Mouse (Mus musculus): Measurements from ENCODE around the gene Camkmt.

Gene Camkmt

GRCm38 (mm10) chr17:85089621-85090020, 731 bp upstream of the Camkmt start:
- DNase-seq (ENCODE audit: low spot score): no peak

DNA sequence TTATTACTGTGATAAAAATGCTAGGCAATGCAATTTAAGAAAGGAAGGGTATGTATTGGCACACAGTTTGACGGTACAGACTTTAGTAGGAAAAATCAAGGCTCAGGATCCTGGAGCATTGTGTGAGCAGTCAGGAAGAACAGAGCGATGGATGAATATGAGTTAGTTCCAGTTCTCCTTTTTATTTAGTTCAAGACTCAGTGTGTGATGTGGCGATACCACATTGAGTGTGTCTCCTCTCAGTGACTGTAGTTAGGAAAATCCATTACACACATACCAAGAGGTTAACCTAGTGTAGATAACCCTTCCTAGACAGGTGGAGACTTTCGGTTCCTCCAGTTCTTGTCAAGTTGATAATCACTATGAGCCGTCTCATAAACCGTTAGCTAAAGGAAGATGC, 1.4 kb downstream of the Camkmt start:
- DNase-seq (ENCODE audit: low spot score): no peak

- no peak for DNase-seq (ENCODE audit: low spot score)
Measured at GRCm38 (mm10) chr17:85096396-85096795, 6.0 kb downstream of the Camkmt start.

DNA sequence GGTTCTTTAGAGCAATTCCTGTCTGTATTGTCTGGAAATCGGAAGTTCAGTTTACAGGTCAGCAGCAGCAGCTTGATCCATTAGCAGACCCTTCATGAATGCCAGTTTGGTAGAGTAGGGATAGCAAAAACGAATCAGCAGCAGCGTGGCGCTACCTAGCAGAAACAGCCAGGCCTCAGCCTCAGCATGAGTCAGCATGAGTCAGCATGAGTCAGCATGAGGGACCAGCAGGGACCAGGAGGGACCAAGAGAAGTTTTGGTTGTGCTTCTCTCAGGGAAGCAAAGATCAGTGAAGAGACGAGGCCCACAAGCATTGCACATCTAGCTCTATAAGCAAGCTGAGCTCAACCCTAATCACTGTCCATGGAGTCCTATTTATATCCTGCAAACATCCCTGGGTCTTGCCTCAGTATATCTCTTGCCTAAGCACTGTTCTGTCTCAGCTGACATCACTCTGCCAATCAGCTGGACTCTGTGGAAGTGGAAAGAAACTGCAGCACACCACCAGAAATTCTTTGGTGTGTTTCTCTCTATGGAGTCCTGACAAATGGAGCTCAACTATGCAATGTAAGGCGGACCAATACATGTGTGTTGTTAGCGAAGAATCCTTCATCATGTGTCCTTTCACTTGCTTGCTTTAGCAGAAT, 8.4 kb downstream of the Camkmt start:
- no peak for DNase-seq (ENCODE audit: low spot score)

GRCm38 (mm10) chr17:85100232-85100631, 9.9 kb downstream of the Camkmt start:
- no peak for DNase-seq (ENCODE audit: low spot score)

DNA sequence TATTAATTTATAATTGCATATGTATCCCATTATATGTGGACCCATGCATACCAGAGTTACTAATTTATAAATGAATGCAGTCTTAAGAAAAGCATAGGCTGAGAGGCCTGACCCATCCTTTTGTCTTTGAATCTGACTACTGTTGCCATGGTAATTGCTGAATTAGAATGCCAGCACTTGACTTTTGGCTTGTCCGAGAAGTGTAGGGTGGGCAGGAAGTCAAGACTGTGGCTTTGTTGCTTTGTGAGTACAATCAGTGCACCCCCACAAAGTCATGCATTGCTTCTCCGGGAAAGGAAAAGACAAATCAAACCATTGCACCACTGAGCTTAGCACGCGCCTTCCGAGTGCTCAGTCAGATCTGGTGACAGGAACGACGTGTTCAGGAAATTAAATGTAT, 11.4 kb downstream of the Camkmt start:
- no peak for DNase-seq (ENCODE audit: low spot score)

- DNase-seq (ENCODE audit: low spot score): no peak
Measured at GRCm38 (mm10) chr17:85103310-85103709, 13.0 kb downstream of the Camkmt start.

DNA sequence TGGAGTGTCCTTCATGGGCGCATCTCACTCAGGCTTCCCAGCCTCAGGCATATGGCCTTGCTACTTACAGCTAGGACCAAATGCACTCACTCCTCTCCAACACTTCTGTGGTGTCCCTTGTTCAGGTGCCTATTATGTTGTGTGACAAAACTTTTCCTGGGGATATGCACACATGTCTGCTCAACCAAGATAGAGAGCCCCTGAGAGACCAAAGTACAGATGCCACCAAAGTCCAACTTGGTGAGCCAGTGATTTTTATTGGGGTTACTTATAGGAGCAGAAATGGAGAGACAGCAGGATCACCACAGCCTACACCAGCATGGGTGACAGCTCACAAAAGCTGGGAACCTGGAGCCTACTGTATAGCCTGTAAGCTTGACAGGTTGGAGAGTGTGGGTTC, 20.3 kb downstream of the Camkmt start:
- no peak for DNase-seq (ENCODE audit: low spot score)

DNA sequence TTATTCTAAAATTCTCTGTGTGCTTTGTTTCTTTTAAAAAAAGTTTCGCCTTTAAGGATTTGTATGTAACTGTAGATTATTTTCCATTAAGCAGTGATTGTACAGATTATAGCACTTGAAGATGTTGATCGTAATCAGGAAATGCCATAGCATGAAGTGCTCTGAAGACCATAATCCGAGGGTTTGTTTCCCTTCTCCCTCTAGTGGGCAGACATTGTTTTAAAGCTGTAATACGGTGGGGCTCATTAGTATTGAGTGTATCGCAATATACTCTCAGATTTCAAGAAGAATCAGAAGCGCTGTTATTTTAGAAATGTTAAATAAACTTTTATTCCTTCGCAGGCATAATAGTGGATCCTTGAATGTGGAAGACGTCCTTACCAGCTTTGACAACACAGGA, 23.1 kb downstream of the Camkmt start:
- no peak for DNase-seq (ENCODE audit: low spot score)

DNA sequence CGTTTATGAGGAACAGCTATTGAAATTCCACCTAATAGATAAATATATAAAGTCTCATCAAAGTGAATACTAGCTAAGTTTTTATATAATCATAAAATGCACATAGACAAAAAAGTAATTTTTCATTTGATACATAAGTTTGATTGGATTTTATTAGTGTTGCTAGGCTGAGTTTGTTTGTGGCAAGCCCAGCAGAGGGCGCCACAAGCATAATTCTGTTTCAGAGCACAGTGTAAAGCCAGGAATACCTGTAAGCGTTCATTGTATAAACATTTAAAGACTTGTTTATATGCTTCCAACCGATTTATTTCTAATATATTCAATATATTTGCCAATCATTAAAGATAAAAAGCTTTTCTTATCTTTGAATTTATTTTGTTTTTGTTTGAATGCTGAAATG, 26.3 kb downstream of the Camkmt start:
- no peak for DNase-seq (ENCODE audit: low spot score)

GRCm38 (mm10) chr17:85138393-85138792, 48.0 kb downstream of the Camkmt start:
- DNase-seq (ENCODE audit: low spot score): no peak

GRCm38 (mm10) chr17:85141621-85142020, 51.3 kb downstream of the Camkmt start:
- no peak for DNase-seq (ENCODE audit: low spot score)

- no peak for DNase-seq (ENCODE audit: low spot score)
Measured at GRCm38 (mm10) chr17:85142495-85143111, 52.3 kb downstream of the Camkmt start.

- no peak for DNase-seq (ENCODE audit: low spot score)
Measured at GRCm38 (mm10) chr17:85144141-85144540, 53.8 kb downstream of the Camkmt start.

DNA sequence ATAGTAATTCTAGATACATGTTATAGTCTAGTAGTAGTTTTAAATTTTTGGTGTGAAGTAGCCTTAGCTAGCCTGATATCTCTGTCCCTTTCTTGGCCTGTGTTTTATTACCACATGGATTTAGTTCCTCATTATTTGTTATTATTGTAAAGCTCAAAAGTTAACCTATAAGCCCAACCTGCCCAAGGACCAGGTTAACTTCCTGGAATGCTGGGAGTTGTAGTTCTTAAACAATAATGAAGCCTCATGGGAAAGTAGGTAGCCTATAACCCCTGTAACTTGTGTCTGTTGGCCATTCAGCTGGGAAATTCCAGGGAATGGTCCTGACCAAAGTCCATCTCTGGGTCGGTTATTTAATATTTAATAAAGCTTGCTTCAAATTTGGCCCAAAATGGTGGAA, 58.0 kb downstream of the Camkmt start:
- no peak for DNase-seq (ENCODE audit: low spot score)

GRCm38 (mm10) chr17:85149211-85149738, 58.9 kb downstream of the Camkmt start:
- DNase-seq (ENCODE audit: low spot score): no peak

DNA sequence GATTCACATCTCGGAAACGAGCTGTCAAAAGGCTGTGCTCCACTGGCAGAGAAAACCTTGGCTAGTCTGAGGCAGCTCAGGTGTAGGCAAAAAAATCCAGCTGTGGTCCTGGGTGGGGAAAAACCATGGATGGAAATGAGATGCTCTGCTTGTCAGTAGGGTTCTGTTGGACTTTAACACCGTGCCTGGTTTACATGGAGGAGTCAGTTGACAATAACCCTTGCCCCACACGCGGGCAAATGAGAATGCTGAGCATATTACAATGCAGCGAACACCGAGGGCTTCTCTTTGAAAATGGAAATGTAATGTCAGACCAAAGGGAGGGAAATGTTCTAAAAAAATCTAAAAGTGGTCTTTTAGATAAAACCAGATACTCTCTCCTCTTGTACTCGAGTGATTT, 60.9 kb downstream of the Camkmt start:
- no peak for DNase-seq (ENCODE audit: low spot score)

DNA sequence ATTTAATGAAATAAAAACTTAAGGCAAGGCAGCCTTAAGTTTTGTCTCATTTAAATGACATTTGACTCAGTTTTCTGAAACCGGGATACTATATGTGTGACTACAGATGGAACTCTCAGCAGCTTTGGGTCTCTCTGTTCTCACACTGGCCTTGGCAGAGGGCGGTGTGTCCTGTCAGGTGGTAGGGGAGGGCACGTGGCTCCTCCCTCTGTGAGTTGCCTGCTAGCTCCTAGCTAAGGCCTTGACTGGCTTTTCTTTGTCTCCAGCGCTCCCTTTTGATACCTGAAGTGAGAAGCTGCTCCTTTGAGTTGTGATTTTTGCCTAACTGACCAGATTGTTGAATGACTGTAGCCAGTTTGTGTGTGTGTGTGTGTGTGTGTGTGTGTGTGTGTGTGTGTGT, 67.8 kb downstream of the Camkmt start:
- DNase-seq (ENCODE audit: low spot score): peak; percentile 8

DNA sequence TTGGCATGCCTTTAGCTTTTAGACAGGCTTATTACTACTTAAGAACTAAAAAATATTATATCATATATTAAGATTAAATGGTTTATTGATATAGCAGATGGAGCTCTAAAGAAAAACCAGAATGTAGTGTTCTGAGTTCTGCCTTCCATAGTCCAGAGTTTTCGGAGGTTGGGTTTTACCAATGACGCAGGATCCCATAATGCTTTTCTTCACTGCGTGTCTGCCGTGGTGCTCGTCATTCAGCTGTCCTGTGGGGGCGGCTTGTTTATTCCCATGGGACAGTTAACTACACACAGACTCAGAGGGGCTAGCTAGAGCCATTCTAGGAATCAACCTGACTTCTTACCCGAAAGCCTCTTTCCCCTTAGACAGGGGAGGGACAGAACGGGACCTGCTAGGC, 69.2 kb downstream of the Camkmt start:
- no peak for DNase-seq (ENCODE audit: low spot score)

- no peak for DNase-seq (ENCODE audit: low spot score)
Measured at GRCm38 (mm10) chr17:85160786-85161185, 70.4 kb downstream of the Camkmt start.

GRCm38 (mm10) chr17:85162569-85163271, 72.4 kb downstream of the Camkmt start:
- DNase-seq (ENCODE audit: low spot score): no peak

DNA sequence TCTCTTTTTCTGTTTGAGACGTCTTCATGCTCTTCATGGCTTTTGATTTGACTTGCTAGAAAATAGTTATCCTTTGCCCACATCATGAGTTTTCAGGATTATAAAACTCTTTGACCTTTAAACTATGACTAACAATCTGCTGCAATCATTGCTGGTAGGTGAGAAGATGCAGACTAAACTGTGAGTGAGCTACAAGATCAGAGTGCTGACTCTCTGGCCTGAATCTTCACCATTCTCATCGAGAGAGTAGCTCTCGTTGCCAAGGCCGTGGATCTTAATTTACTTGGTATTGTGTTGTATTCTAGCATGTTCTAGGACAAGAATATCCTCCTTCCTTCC, 72.9 kb downstream of the Camkmt start:
- no peak for DNase-seq (ENCODE audit: low spot score)

DNA sequence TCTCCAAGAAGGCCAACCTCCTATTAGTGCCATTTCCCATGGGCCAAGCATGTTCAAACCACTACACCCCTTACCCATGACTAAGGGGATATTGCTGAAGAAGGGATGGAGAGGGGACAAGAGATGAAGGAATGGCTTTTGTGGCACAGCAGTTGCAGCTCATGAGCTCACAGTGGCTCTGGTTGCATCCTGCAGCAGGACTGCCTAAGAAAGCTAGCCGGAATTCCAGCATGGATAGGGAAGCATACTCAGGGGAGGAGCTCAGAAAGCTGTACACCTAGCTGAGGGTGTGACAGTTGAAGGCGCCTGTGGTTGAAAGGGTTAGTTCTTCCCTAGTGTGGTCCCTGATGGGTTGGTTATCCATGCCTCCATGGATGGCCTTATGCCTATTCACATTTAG, 78.4 kb downstream of the Camkmt start:
- no peak for DNase-seq (ENCODE audit: low spot score)

Measured in ovary, adult 18-20 months (tissue).